Mouse (Mus musculus) lung, adult 18-20 months (tissue): ENCODE measurements at regions not wholly inside any gene's neighbourhood (a gene's known extent, or its start where the extent isn't known, plus 50 kb on each side); places are given as distances from the start of the nearest gene placed in this dataset.

Source experiments
- DNase-seq, 2 experiments: peaks; one replicate each; pipeline ENCODE4 v3.0.0; 2022; ENCODE audit warnings: mixed read lengths in 2 of 2

- no peak for DNase-seq
Observed at GRCm38 (mm10) chr11:30372924-30373323, 98.7 kb downstream of the 4930505A04Rik start.

GRCm38 (mm10) chr11:30371963-30372362 is 99.7 kb downstream of the 4930505A04Rik start:
- DNase-seq, result no peak

GRCm38 (mm10) chr11:30369601-30370240 is 101.7 kb upstream of the Sptbn1 start:
- DNase-seq, result no peak

GRCm38 (mm10) chr11:30367373-30368225 is 99.6 kb upstream of the Sptbn1 start:
- DNase-seq, result no peak

- DNase-seq, result no peak
Observed at GRCm38 (mm10) chr11:30366491-30366890, 98.5 kb upstream of the Sptbn1 start.

GRCm38 (mm10) chr11:30364993-30365392 is 97.0 kb upstream of the Sptbn1 start:
- DNase-seq, result no peak

- no peak for DNase-seq
Observed at GRCm38 (mm10) chr11:30364591-30364990, 96.6 kb upstream of the Sptbn1 start.

DNA sequence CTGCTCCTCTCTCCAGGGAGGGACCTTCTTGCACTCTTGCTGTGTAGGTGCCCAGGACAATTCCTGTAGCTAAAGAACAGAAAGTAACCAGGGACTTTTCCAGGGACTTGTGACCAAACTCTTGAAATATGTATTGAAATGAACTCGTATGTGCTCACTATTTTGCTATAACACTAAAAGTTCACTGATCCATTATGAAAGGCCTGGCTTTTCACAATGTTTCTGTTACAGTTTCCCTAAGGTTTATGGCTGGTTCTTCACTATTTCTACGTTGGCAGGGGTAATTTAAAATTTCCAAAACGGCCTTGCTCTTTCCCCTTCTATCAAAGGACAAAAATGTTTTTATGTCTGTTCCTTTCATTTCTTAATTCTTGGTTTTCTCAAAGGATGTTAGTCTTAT is 90.2 kb upstream of the Sptbn1 start:
- DNase-seq, result no peak

DNA sequence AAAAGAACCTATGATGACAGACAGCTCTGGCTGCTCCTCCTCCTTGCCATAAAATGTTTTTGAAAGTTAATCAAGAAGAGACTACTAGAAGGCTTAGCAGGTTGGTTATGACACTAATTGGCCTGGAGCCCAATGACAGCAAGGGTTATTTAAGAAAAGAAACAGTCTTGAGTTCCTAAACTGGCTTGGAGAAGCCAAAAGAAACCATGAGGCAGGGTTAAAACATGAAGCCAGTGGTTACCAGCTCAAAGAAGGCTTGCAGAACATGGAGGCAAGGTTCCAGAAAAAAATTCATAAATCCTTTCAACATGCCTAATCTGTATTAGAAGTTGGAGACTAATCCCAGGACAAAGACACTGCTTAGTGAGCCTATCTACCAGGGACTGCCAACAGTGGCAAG is 87.4 kb upstream of the Sptbn1 start:
- no peak for DNase-seq

DNA sequence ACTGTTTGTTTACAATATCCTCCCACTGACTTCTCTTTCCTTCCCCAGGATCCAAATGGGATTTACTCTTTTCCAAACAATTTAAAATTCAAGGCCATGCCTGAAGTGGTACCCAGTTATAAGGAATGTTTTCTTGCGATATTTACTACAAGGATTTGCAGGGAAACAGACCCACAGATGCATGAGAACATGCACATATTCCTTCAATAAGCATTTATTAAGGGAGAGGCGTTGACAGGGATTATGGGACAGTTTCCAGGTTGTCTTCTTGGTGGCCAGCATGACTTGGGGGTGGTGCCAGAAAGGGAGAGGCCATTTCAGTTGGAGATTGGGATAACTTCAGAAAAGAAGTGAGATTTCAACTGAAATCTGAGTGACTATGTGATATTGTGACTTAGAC is 58.4 kb upstream of the Sptbn1 start:
- DNase-seq, result peak in 1 of 2 experiments; percentile 5
